Mouse (Mus musculus) kidney, postnatal 4 days (tissue): ENCODE measurements at regions not wholly inside any gene's neighbourhood (a gene's known extent, or its start where the extent isn't known, plus 50 kb on each side); places are given as distances from the start of the nearest gene placed in this dataset.
A peak's percentile ranks its signal among the peaks of the same experiment; 100 is the strongest.

Experiments
- DNase-seq, 2 experiments: peaks; one replicate each; pipeline ENCODE4 v3.0.0; 2021; ENCODE audit warnings: mixed read lengths in 2 of 2

GRCm38 (mm10) chr1:184605666-184606065 lies 126.8 kb downstream of the Hlx start:
- no peak for DNase-seq

- DNase-seq, result no peak
Measured at GRCm38 (mm10) chr1:184603136-184603535, 129.3 kb downstream of the Hlx start.

GRCm38 (mm10) chr1:184595449-184595848 lies 137.0 kb downstream of the Hlx start:
- DNase-seq, result no peak

- peak in 1 of 2 experiments; percentile 29 for DNase-seq
Measured at GRCm38 (mm10) chr1:184590634-184591033, 141.8 kb downstream of the Hlx start.

- no peak for DNase-seq
Measured at GRCm38 (mm10) chr1:184589277-184589676, 143.1 kb downstream of the Hlx start.

GRCm38 (mm10) chr1:184584505-184584874 lies 147.9 kb downstream of the Hlx start:
- no peak for DNase-seq

GRCm38 (mm10) chr1:184583751-184584504 lies 148.5 kb downstream of the Hlx start:
- DNase-seq, result no peak

GRCm38 (mm10) chr1:184579475-184579874 lies 152.9 kb downstream of the Hlx start:
- DNase-seq, result peak in 1 of 2 experiments; percentile 5

- no peak for DNase-seq
Measured at GRCm38 (mm10) chr1:184576527-184576926, 155.9 kb downstream of the Hlx start.

- no peak for DNase-seq
Measured at GRCm38 (mm10) chr1:184573325-184573724, 159.1 kb downstream of the Hlx start.

GRCm38 (mm10) chr1:184570681-184571080 lies 161.7 kb downstream of the Hlx start:
- DNase-seq, result no peak

- DNase-seq, result no peak
Measured at GRCm38 (mm10) chr1:184562926-184563325, 169.5 kb downstream of the Hlx start.

GRCm38 (mm10) chr1:184562239-184562638 lies 170.2 kb downstream of the Hlx start:
- DNase-seq, result no peak

- no peak for DNase-seq
Measured at GRCm38 (mm10) chr1:184559543-184559942, 172.9 kb downstream of the Hlx start.

- no peak for DNase-seq
Measured at GRCm38 (mm10) chr1:184553791-184554190, 178.6 kb downstream of the Hlx start.

GRCm38 (mm10) chr1:184550491-184550890 lies 181.9 kb downstream of the Hlx start:
- no peak for DNase-seq

- no peak for DNase-seq
Measured at GRCm38 (mm10) chr1:184547650-184548235, 184.7 kb downstream of the Hlx start.

GRCm38 (mm10) chr1:184546140-184546661 lies 186.2 kb downstream of the Hlx start:
- no peak for DNase-seq

- DNase-seq, result no peak
Measured at GRCm38 (mm10) chr1:184545111-184545510, 187.3 kb downstream of the Hlx start.

- DNase-seq, result no peak
Measured at GRCm38 (mm10) chr1:184542321-184543115, 189.9 kb downstream of the Hlx start.

- peak in 1 of 2 experiments; percentile 7 for DNase-seq
Measured at GRCm38 (mm10) chr1:184539818-184540217, 192.6 kb downstream of the Hlx start.

- no peak for DNase-seq
Measured at GRCm38 (mm10) chr1:184536311-184537200, 195.9 kb downstream of the Hlx start.
